Comparison of ENCODE assay signal across 12 mouse cellular contexts in genomic region chr15:27488042-27488441, GRCm38 (mm10). TPM values are rescaled to one million over a fixed set of nuclear protein-coding genes. Genes with fewer than 3 reads are reported as not detected.
DNase-seq lines count a peak whose midpoint lies in the region; ATAC-seq and TF ChIP-seq lines count a peak whose summit lies in the region.
"Had no signal": no experiment of that assay in that cellular context is flagged by ENCODE, and none has a peak within 500 bp of the region (broad histone marks: within the 10 kb centered on the region; RNA-seq: fewer than 3 reads in every experiment).

No protein-coding gene starts in this region.

- H3K9ac ChIP-seq in hindbrain, postnatal 0 days (replicated peaks; ENCODE audit: low read length), result no peak overlapping the region
- H3K9ac ChIP-seq: kidney, embryonic 15.5 days; limb, embryonic 15.5 days had no signal

- no peak for TF ChIP-seq CTCF in hindbrain, postnatal 0 days (IDR thresholded peaks at IDR 0.05; ENCODE audit: low read depth)

- peak; percentile 32 to 42 for DNase-seq in layer of hippocampus, postnatal 36 days
- DNase-seq in layer of hippocampus, adult 9-11 months, result no peak
- peak; percentile 85 to 90 for DNase-seq in cerebellum, postnatal 25 days
- peak; percentile 62 for DNase-seq in hindbrain, postnatal 0 days (ENCODE audit: low spot score)
- peak; percentile 42 for DNase-seq in right cerebral cortex, postnatal 14 days
- no peak for DNase-seq in kidney, postnatal 36 days
- DNase-seq in embryo, embryonic 10.5 days (ENCODE audit: low spot score), result no peak
- no peak for DNase-seq in kidney, postnatal 14 days

- 0 out of 2 replicates have a peak overlapping the region, but pooled peaks have one; percentile 11 for H3K4me2 ChIP-seq in hindbrain, postnatal 0 days (ENCODE audit: low read depth, low read length)
- H3K4me2 ChIP-seq: heart, embryonic 11.5 days; kidney, embryonic 15.5 days; limb, embryonic 15.5 days had no signal

- no peaks in the 10 kb centered on the region for H3K36me3 ChIP-seq in hindbrain, postnatal 0 days (ENCODE audit: insufficient read depth, low read length)
- H3K36me3 ChIP-seq: kidney, embryonic 15.5 days; limb, embryonic 15.5 days had no signal

- 24% methylated on average over 10 of the region's 10 CpGs for WGBS in hindbrain, postnatal 0 days

- H3K27ac ChIP-seq in hindbrain, postnatal 0 days, result peak overlapping the region; percentile 63
- H3K27ac ChIP-seq: kidney, embryonic 15.5 days; limb, embryonic 15.5 days had no signal

- no peak overlapping the region for H3K4me3 ChIP-seq in hindbrain, postnatal 0 days (ENCODE audit: low read length)
- H3K4me3 ChIP-seq: kidney, embryonic 15.5 days; limb, embryonic 15.5 days; megakaryocyte, embryonic 14.5 days had no signal

- H3K9me3 ChIP-seq in hindbrain, postnatal 0 days (ENCODE audit: low read length), result no peaks in the 10 kb centered on the region
- H3K9me3 ChIP-seq: kidney, embryonic 15.5 days; limb, embryonic 15.5 days; megakaryocyte, embryonic 14.5 days had no signal

- peak; percentile 38; the same call in 1 of the 2 replicates for ATAC-seq in hindbrain, postnatal 0 days

- no peaks in the 10 kb centered on the region for H3K27me3 ChIP-seq in hindbrain, postnatal 0 days (ENCODE audit: insufficient read depth, low read length)
- H3K27me3 ChIP-seq: kidney, embryonic 15.5 days; limb, embryonic 15.5 days had no signal

- H3K4me1 ChIP-seq in hindbrain, postnatal 0 days (ENCODE audit: insufficient read depth, low read length), result peaks cover 36% of the 10 kb centered on the region

RNA-seq across cellular contexts. Expression of gene Ank, which starts 21.6 kb away (rescaled TPM):
- total RNA-seq in layer of hippocampus, postnatal 36 days (2021), result 100 to 1,000 TPM; 156 to 161 TPM
- 28.8 and 31.1 TPM in 2 replicates for total RNA-seq in hindbrain, postnatal 0 days (2014; rRNA removed)
- polyA plus RNA-seq in hindbrain, postnatal 0 days (2015; fragmentation: Nextera tagmentation; extraction: Ambion mirVana), result 18.1 and 19.6 TPM in 2 replicates

Comparison
In these comparisons a context has a peak if more than half of its experiments do, and no peak if none do; other contexts are left out.
1. DNase-seq: peak in layer of hippocampus, postnatal 36 days (2 of 2), cerebellum, postnatal 25 days (2 of 2), hindbrain, postnatal 0 days (single experiment) and right cerebral cortex, postnatal 14 days (single experiment); none in layer of hippocampus, adult 9-11 months (single experiment), kidney, postnatal 36 days (0 of 2), embryo, embryonic 10.5 days (single experiment) and kidney, postnatal 14 days (single experiment).